In genomic region chr11:7065876-7066275, GRCm38 (mm10) we compare ENCODE assay signal across 16 mouse cellular contexts. TPM values are rescaled to one million over a fixed set of nuclear protein-coding genes. Genes with fewer than 3 reads are reported as not detected.
DNase-seq lines count a peak whose midpoint lies in the region; ATAC-seq and TF ChIP-seq lines count a peak whose summit lies in the region.
"Had no signal": no experiment of that assay in that cellular context is flagged by ENCODE, and none has a peak within 500 bp of the region (broad histone marks: within the 10 kb centered on the region; RNA-seq: fewer than 3 reads in every experiment).

No protein-coding gene starts in this region.

- no peak overlapping the region for H3K9ac ChIP-seq in forebrain, embryonic 13.5 days
- no peak overlapping the region for H3K9ac ChIP-seq in forebrain, embryonic 12.5 days
- peak overlapping the region; percentile 54 for H3K9ac ChIP-seq in midbrain, embryonic 13.5 days (replicated peaks)
- no peak overlapping the region for H3K9ac ChIP-seq in midbrain, embryonic 11.5 days (ENCODE audit: low read length)
- peak overlapping the region; percentile 76; the same call in 1 of the 2 replicates for H3K9ac ChIP-seq in hindbrain, postnatal 0 days (replicated peaks; ENCODE audit: low read length)
- no peak overlapping the region for H3K9ac ChIP-seq in stomach, postnatal 0 days (ENCODE audit: low read length)
- H3K9ac ChIP-seq: liver, embryonic 12.5 days; lung, embryonic 15.5 days; stomach, embryonic 15.5 days had no signal

- H3K36me3 ChIP-seq in forebrain, embryonic 13.5 days (ENCODE audit: poor library complexity, severe bottlenecking): no peaks in the 10 kb centered on the region
- H3K36me3 ChIP-seq in forebrain, embryonic 12.5 days (replicated peaks): no peaks in the 10 kb centered on the region
- no peaks in the 10 kb centered on the region for H3K36me3 ChIP-seq in midbrain, embryonic 13.5 days
- H3K36me3 ChIP-seq in midbrain, embryonic 11.5 days (ENCODE audit: control insufficient read depth, insufficient read depth, low read length): no peaks in the 10 kb centered on the region
- H3K36me3 ChIP-seq in hindbrain, postnatal 0 days (ENCODE audit: insufficient read depth, low read length): no peaks in the 10 kb centered on the region
- H3K36me3 ChIP-seq in stomach, postnatal 0 days (ENCODE audit: control insufficient read depth, insufficient read depth, low read length): no peaks in the 10 kb centered on the region
- H3K36me3 ChIP-seq: liver, embryonic 12.5 days; lung, embryonic 15.5 days; stomach, embryonic 15.5 days had no signal

- H3K4me3 ChIP-seq in forebrain, embryonic 13.5 days: no peak overlapping the region
- no peak overlapping the region for H3K4me3 ChIP-seq in forebrain, embryonic 12.5 days (replicated peaks)
- peak overlapping the region; percentile 67 for H3K4me3 ChIP-seq in midbrain, embryonic 13.5 days (replicated peaks)
- no peak overlapping the region for H3K4me3 ChIP-seq in midbrain, embryonic 11.5 days (ENCODE audit: low read depth, low read length)
- H3K4me3 ChIP-seq in hindbrain, postnatal 0 days (ENCODE audit: low read length): peak overlapping the region; percentile 71
- H3K4me3 ChIP-seq in stomach, postnatal 0 days (ENCODE audit: low read depth, low read length): no peak overlapping the region
- H3K4me3 ChIP-seq: liver, embryonic 12.5 days; lung, embryonic 15.5 days had no signal

- no peak for DNase-seq in midbrain, embryonic 11.5 days (ENCODE audit: low spot score, missing footprints)
- DNase-seq in hindbrain, postnatal 0 days (ENCODE audit: low spot score): no peak
- no peak for DNase-seq in stomach, postnatal 0 days (ENCODE audit: low spot score)
- DNase-seq in MN1 (ENCODE audit: low spot score): no peak
- DNase-seq: adrenal gland, postnatal 25 days; heart, adult 18-20 months; heart, postnatal 4 days had no signal

- no peak overlapping the region for H3K27ac ChIP-seq in forebrain, embryonic 13.5 days
- H3K27ac ChIP-seq in forebrain, embryonic 12.5 days: no peak overlapping the region
- H3K27ac ChIP-seq in midbrain, embryonic 13.5 days: no peak overlapping the region
- no peak overlapping the region for H3K27ac ChIP-seq in midbrain, embryonic 11.5 days (ENCODE audit: low read depth, low read length)
- H3K27ac ChIP-seq in hindbrain, postnatal 0 days: no peak overlapping the region
- no peak overlapping the region for H3K27ac ChIP-seq in stomach, postnatal 0 days (replicated peaks)
- H3K27ac ChIP-seq: kidney, postnatal 0 days; liver, embryonic 12.5 days; lung, embryonic 15.5 days; stomach, embryonic 15.5 days had no signal

- no peak for TF ChIP-seq EP300 in stomach, postnatal 0 days (optimal IDR thresholded peaks at IDR 0.05)

- peaks cover 53% of the 10 kb centered on the region for H3K27me3 ChIP-seq in forebrain, embryonic 13.5 days
- peaks cover 53% of the 10 kb centered on the region for H3K27me3 ChIP-seq in forebrain, embryonic 12.5 days
- peaks cover 44% of the 10 kb centered on the region for H3K27me3 ChIP-seq in midbrain, embryonic 13.5 days
- H3K27me3 ChIP-seq in midbrain, embryonic 11.5 days (ENCODE audit: control insufficient read depth, insufficient read depth, low read length): peaks cover 28% of the 10 kb centered on the region
- H3K27me3 ChIP-seq in hindbrain, postnatal 0 days (ENCODE audit: insufficient read depth, low read length): no peaks in the 10 kb centered on the region
- H3K27me3 ChIP-seq in stomach, postnatal 0 days (ENCODE audit: control insufficient read depth, insufficient read depth, low read length): peaks cover 5% of the 10 kb centered on the region; the same call in 1 of the 2 replicates

- TF ChIP-seq CTCF in hindbrain, postnatal 0 days (IDR thresholded peaks at IDR 0.05; ENCODE audit: low read depth): no peak
- no peak for TF ChIP-seq CTCF in stomach, postnatal 0 days (IDR thresholded peaks at IDR 0.05; ENCODE audit: low read depth)

- ATAC-seq in forebrain, embryonic 13.5 days: no peak
- no peak for ATAC-seq in forebrain, embryonic 12.5 days (ENCODE audit: low FRiP score)
- no peak for ATAC-seq in midbrain, embryonic 13.5 days
- no peak for ATAC-seq in midbrain, embryonic 11.5 days (ENCODE audit: low FRiP score)
- ATAC-seq in hindbrain, postnatal 0 days: no peak
- no peak for ATAC-seq in stomach, postnatal 0 days (ENCODE audit: low FRiP score, low TSS enrichment)
- ATAC-seq: intestine, postnatal 0 days; liver, embryonic 12.5 days had no signal

- peak overlapping the region; percentile 28 for H3K4me2 ChIP-seq in forebrain, embryonic 13.5 days
- no peak overlapping the region; the same call in 1 of the 2 replicates for H3K4me2 ChIP-seq in forebrain, embryonic 12.5 days
- peak overlapping the region; percentile 90 for H3K4me2 ChIP-seq in midbrain, embryonic 13.5 days (replicated peaks)
- H3K4me2 ChIP-seq in midbrain, embryonic 11.5 days: no peak overlapping the region; the same call in 1 of the 2 replicates
- H3K4me2 ChIP-seq in hindbrain, postnatal 0 days (ENCODE audit: low read depth, low read length): peak overlapping the region; percentile 89
- no peak overlapping the region for H3K4me2 ChIP-seq in stomach, postnatal 0 days (replicated peaks; ENCODE audit: low read depth)
- H3K4me2 ChIP-seq: liver, embryonic 12.5 days had no signal

- H3K9me3 ChIP-seq in forebrain, embryonic 13.5 days (replicated peaks): no peaks in the 10 kb centered on the region
- no peaks in the 10 kb centered on the region for H3K9me3 ChIP-seq in forebrain, embryonic 12.5 days
- no peaks in the 10 kb centered on the region for H3K9me3 ChIP-seq in midbrain, embryonic 13.5 days
- no peaks in the 10 kb centered on the region for H3K9me3 ChIP-seq in midbrain, embryonic 11.5 days (ENCODE audit: control insufficient read depth, low read length)
- no peaks in the 10 kb centered on the region for H3K9me3 ChIP-seq in hindbrain, postnatal 0 days (ENCODE audit: low read length)
- no peaks in the 10 kb centered on the region for H3K9me3 ChIP-seq in stomach, postnatal 0 days (ENCODE audit: control insufficient read depth, low read length)
- H3K9me3 ChIP-seq: liver, embryonic 12.5 days; lung, embryonic 15.5 days; stomach, embryonic 15.5 days had no signal

- 48% methylated on average over 5 of the region's 5 CpGs for WGBS in forebrain, embryonic 13.5 days
- 45% methylated on average over 5 of the region's 5 CpGs for WGBS in forebrain, embryonic 12.5 days
- 43% methylated on average over 5 of the region's 5 CpGs for WGBS in midbrain, embryonic 13.5 days
- WGBS in midbrain, embryonic 11.5 days: 45% methylated on average over 5 of the region's 5 CpGs
- 42% methylated on average over 5 of the region's 5 CpGs for WGBS in hindbrain, postnatal 0 days
- 69% methylated on average over 5 of the region's 5 CpGs for WGBS in stomach, postnatal 0 days

- peaks cover 22% of the 10 kb centered on the region for H3K4me1 ChIP-seq in forebrain, embryonic 13.5 days
- H3K4me1 ChIP-seq in forebrain, embryonic 12.5 days: peaks cover 28% of the 10 kb centered on the region
- H3K4me1 ChIP-seq in midbrain, embryonic 13.5 days (replicated peaks): peaks cover 36% of the 10 kb centered on the region
- peaks cover 16% of the 10 kb centered on the region; the same call in 1 of the 2 replicates for H3K4me1 ChIP-seq in midbrain, embryonic 11.5 days (ENCODE audit: control insufficient read depth, insufficient read depth, low read length)
- H3K4me1 ChIP-seq in hindbrain, postnatal 0 days (ENCODE audit: insufficient read depth, low read length): peaks cover 2% of the 10 kb centered on the region
- H3K4me1 ChIP-seq in stomach, postnatal 0 days (replicated peaks; ENCODE audit: control insufficient read depth, insufficient read depth): peaks cover 4% of the 10 kb centered on the region; the same call in 1 of the 2 replicates

RNA-seq across cellular contexts. Expression of gene Adcy1, which starts 2.6 kb away (rescaled TPM):
- 1.6 and 1.9 TPM in 2 replicates for polyA plus RNA-seq in forebrain, embryonic 13.5 days (2015; fragmentation: Nextera tagmentation; extraction: Ambion mirVana)
- polyA plus RNA-seq in forebrain, embryonic 12.5 days (2016; fragmentation: Nextera tagmentation; extraction: Ambion mirVana): 1.1 and 1.3 TPM in 2 replicates
- polyA plus RNA-seq in midbrain, embryonic 13.5 days (2015; fragmentation: Nextera tagmentation; extraction: Ambion mirVana): 2.8 and 3.0 TPM in 2 replicates
- polyA plus RNA-seq in midbrain, embryonic 11.5 days (2014; fragmentation: Nextera tagmentation; extraction: Ambion mirVana): 1.5 and 2.2 TPM in 2 replicates
- total RNA-seq in hindbrain, postnatal 0 days (2014; rRNA removed): 182 TPM in 2 replicates
- polyA plus RNA-seq in hindbrain, postnatal 0 days (2015; fragmentation: Nextera tagmentation; extraction: Ambion mirVana): 14.4 and 14.9 TPM in 2 replicates
- 0.73 and 0.82 TPM in 2 replicates for polyA plus RNA-seq in stomach, postnatal 0 days (2015; fragmentation: Nextera tagmentation; extraction: Ambion mirVana)
- total RNA-seq: megakaryocyte progenitor cell, adult 5-6 weeks had no signal

Comparison
In these comparisons a context has a peak if more than half of its experiments do, and no peak if none do; other contexts are left out.
1. H3K4me2 ChIP-seq: peak in forebrain, embryonic 13.5 days (single experiment), midbrain, embryonic 13.5 days (single experiment) and hindbrain, postnatal 0 days (single experiment); none in forebrain, embryonic 12.5 days (single experiment), midbrain, embryonic 11.5 days (single experiment) and stomach, postnatal 0 days (single experiment).
2. H3K4me3 ChIP-seq: peak in midbrain, embryonic 13.5 days (single experiment) and hindbrain, postnatal 0 days (single experiment); none in forebrain, embryonic 13.5 days (single experiment), forebrain, embryonic 12.5 days (single experiment), midbrain, embryonic 11.5 days (single experiment) and stomach, postnatal 0 days (single experiment).
3. H3K9ac ChIP-seq: peak in midbrain, embryonic 13.5 days (single experiment) and hindbrain, postnatal 0 days (single experiment); none in forebrain, embryonic 13.5 days (single experiment), forebrain, embryonic 12.5 days (single experiment), midbrain, embryonic 11.5 days (single experiment) and stomach, postnatal 0 days (single experiment).